Mouse (Mus musculus) layer of hippocampus, postnatal 14 days (tissue): Measurements from ENCODE around the gene Pla2g3. TPM values are rescaled to one million over a fixed set of nuclear protein-coding genes. Genes with fewer than 3 reads are reported as not detected.

ENCODE experiments used
- DNase-seq, 2 experiments: peaks; one replicate each; pipeline ENCODE4 v3.0.0; 2021 to 2022; ENCODE audit warnings: low spot score in 2 of 2, mixed read lengths in 1 of 2
- total RNA-seq, 2 experiments: library from RNA; stranded (reverse); gene quantifications; 2 replicates each; pipeline ENCODE4 v1.2.3; 2021

The Pla2g3 gene
- total RNA-seq, 2 experiments from 2014 or later: 7.1 to 13.0 TPM

- DNase-seq: no peak
These were observed 952 bp downstream of the Pla2g3 start for GRCm38 (mm10) chr11:3489036-3489435.

GRCm38 (mm10) chr11:3492748-3493147, 4.7 kb downstream of the Pla2g3 start:
- no peak for DNase-seq

- no peak for DNase-seq
These were observed 6.8 kb downstream of the Pla2g3 start for GRCm38 (mm10) chr11:3494857-3495256.

GRCm38 (mm10) chr11:3495496-3495895, 7.4 kb downstream of the Pla2g3 start:
- DNase-seq: no peak

GRCm38 (mm10) chr11:3496756-3497155, 8.7 kb downstream of the Pla2g3 start:
- no peak for DNase-seq

- DNase-seq: no peak
These were observed 9.2 kb downstream of the Pla2g3 start for GRCm38 (mm10) chr11:3497296-3497695.

- DNase-seq: no peak
These were observed 14.0 kb downstream of the Pla2g3 start for GRCm38 (mm10) chr11:3502057-3502456.

- no peak for DNase-seq
These were observed 14.5 kb downstream of the Pla2g3 start for GRCm38 (mm10) chr11:3502459-3503072.

- no peak for DNase-seq
These were observed 15.9 kb downstream of the Pla2g3 start for GRCm38 (mm10) chr11:3503755-3504693.

GRCm38 (mm10) chr11:3508226-3508625, 20.1 kb downstream of the Pla2g3 start:
- no peak for DNase-seq

GRCm38 (mm10) chr11:3509181-3510085, 21.3 kb downstream of the Pla2g3 start:
- DNase-seq: no peak

- DNase-seq: no peak
These were observed 22.2 kb downstream of the Pla2g3 start for GRCm38 (mm10) chr11:3510321-3510720.

- no peak for DNase-seq
These were observed 25.2 kb downstream of the Pla2g3 start for GRCm38 (mm10) chr11:3513291-3513690.

GRCm38 (mm10) chr11:3514529-3515054, 26.5 kb downstream of the Pla2g3 start, which contains the start of gene Selenom:
Gene Selenom, plus strand, starts transcription at chr11:3514684.
- DNase-seq: peak; percentile 92 to 94

- no peak for DNase-seq
These were observed 27.1 kb downstream of the Pla2g3 start for GRCm38 (mm10) chr11:3515216-3515615.

- no peak for DNase-seq
These were observed 27.6 kb downstream of the Pla2g3 start for GRCm38 (mm10) chr11:3515637-3516036.

GRCm38 (mm10) chr11:3516121-3516520, 28.0 kb downstream of the Pla2g3 start:
- DNase-seq: no peak

- no peak for DNase-seq
These were observed 29.1 kb downstream of the Pla2g3 start for GRCm38 (mm10) chr11:3516859-3517845.

GRCm38 (mm10) chr11:3517846-3518732, 30.0 kb downstream of the Pla2g3 start:
- DNase-seq: no peak
